Mouse (Mus musculus): ENCODE measurements around the gene Bhlha9. TPM values are rescaled to one million over a fixed set of nuclear protein-coding genes. Genes with fewer than 3 reads are reported as not detected.
"Not testable (repeated sequence)": the region's sequence is repeated elsewhere in the genome, so short reads cannot be mapped to it uniquely, and the experiment has no call there.

Gene Bhlha9
- polyA plus RNA-seq, 1 experiment, result not detected

GRCm38 (mm10) chr11:76661790-76662468 is 10.3 kb upstream of the Bhlha9 start:
- no peak for DNase-seq (ENCODE audit: low spot score)

GRCm38 (mm10) chr11:76666002-76666649 is 6.1 kb upstream of the Bhlha9 start:
- no peak for DNase-seq (ENCODE audit: low spot score)

- no peak for DNase-seq (ENCODE audit: low spot score)
These were observed 4.5 kb upstream of the Bhlha9 start for GRCm38 (mm10) chr11:76667807-76668206.

- DNase-seq (ENCODE audit: low spot score), result no peak
These were observed 503 bp downstream of the Bhlha9 start for GRCm38 (mm10) chr11:76672561-76673384.

GRCm38 (mm10) chr11:76674199-76674598 is 1.9 kb downstream of the Bhlha9 start:
- DNase-seq (ENCODE audit: low spot score), result no peak

GRCm38 (mm10) chr11:76674704-76675103 is 2.4 kb downstream of the Bhlha9 start:
- DNase-seq (ENCODE audit: low spot score), result no peak

GRCm38 (mm10) chr11:76679508-76679907 is 7.2 kb downstream of the Bhlha9 start, which contains the start of gene Trarg1:
Gene Trarg1, plus strand, starts transcription at chr11:76679808.
- DNase-seq (ENCODE audit: low spot score), result not testable (repeated sequence)

GRCm38 (mm10) chr11:76685604-76686003 is 13.3 kb downstream of the Bhlha9 start:
- no peak for DNase-seq (ENCODE audit: low spot score)

GRCm38 (mm10) chr11:76692096-76692495 is 19.8 kb downstream of the Bhlha9 start:
- no peak for DNase-seq (ENCODE audit: low spot score)

GRCm38 (mm10) chr11:76695810-76696209 is 23.5 kb downstream of the Bhlha9 start:
- DNase-seq (ENCODE audit: low spot score), result no peak

- DNase-seq (ENCODE audit: low spot score), result no peak
These were observed 27.4 kb downstream of the Bhlha9 start for GRCm38 (mm10) chr11:76699626-76700025.

GRCm38 (mm10) chr11:76707656-76708055 is 35.4 kb downstream of the Bhlha9 start:
- no peak for DNase-seq (ENCODE audit: low spot score)

- no peak for DNase-seq (ENCODE audit: low spot score)
These were observed 35.8 kb downstream of the Bhlha9 start for GRCm38 (mm10) chr11:76708066-76708465.

- no peak for DNase-seq (ENCODE audit: low spot score)
These were observed 36.6 kb downstream of the Bhlha9 start for GRCm38 (mm10) chr11:76708881-76709280.

- no peak for DNase-seq (ENCODE audit: low spot score)
These were observed 37.6 kb downstream of the Bhlha9 start for GRCm38 (mm10) chr11:76709625-76710452.

GRCm38 (mm10) chr11:76717000-76717399 is 44.7 kb downstream of the Bhlha9 start:
- no peak for DNase-seq (ENCODE audit: low spot score)

Other genes with a start within 250 kb of the Bhlha9 start
- gene Abr, start 50.2 kb upstream of the Bhlha9 start, polyA plus RNA-seq (2012; rRNA removed), result 29.6 and 30.2 TPM in 2 replicates
- 1.4 and 1.6 TPM in 2 replicates for gene Trarg1, start 7.3 kb downstream of the Bhlha9 start, polyA plus RNA-seq (2012; rRNA removed)
- 22.4 and 24.0 TPM in 2 replicates for gene Gosr1, start 91.1 kb downstream of the Bhlha9 start, polyA plus RNA-seq (2012; rRNA removed)
- 36.3 and 41.4 TPM in 2 replicates for gene Cpd, start 174.5 kb downstream of the Bhlha9 start, polyA plus RNA-seq (2012; rRNA removed)
- gene Tmigd1, start 229.7 kb downstream of the Bhlha9 start, polyA plus RNA-seq (2012; rRNA removed), result 0.74 and 0.93 TPM in 2 replicates

All from urinary bladder, adult 2 months (tissue).